In the genomic region with DNA sequence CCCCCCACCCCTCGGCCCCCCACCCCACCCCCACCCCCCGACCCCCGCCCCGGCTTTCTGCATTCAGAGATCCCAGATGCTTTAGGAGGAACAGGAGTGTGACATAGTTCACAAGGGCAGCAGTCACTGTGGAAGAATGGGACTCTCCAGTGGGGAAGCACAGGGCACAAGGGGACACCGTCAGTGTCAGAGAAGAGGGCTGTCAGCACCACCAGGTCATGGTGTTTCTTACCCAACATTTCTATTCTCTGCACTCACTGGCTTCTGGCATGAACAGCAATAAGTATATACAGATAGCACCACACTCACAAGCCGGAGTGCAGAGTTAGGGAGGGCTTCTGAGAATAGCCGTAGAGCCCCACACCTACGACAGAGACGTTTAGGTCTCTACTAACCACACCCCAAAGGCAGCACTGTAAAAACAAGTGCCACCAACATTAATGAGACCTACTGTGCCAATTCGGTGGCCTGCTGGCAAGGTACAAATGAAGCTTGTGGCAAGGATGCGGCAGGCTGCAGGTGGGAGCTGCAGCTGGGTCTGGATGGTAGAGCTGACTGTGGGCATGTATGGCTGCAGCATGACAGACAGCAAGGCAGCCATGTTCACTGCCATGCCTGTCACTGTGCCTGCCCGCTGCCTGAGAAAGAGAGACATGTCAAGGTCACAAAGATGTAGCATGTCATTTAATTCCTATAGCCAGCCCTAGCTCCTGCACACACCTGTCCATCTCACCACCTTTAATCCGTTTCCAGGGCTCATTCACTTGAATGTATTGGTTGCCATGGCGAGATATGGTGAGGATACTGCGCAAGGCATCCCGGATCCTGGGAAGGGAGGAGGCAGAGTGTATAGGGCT, we compare ENCODE assay signal across 24 mouse cellular contexts. TPM values are rescaled to one million over a fixed set of nuclear protein-coding genes. Genes with fewer than 3 reads are reported as not detected.
A peak's percentile ranks its signal among the peaks of the same experiment; 100 is the strongest.
DNase-seq lines count a peak whose midpoint lies in the region; ATAC-seq and TF ChIP-seq lines count a peak whose summit lies in the region.
"Had no signal": no experiment of that assay in that cellular context is flagged by ENCODE, and none has a peak within 500 bp of the region (broad histone marks: within the 10 kb centered on the region; RNA-seq: fewer than 3 reads in every experiment).

No protein-coding gene starts in this region.

- 65% methylated on average over 16 of the region's 16 CpGs for WGBS in heart, adult 2 months
- WGBS in heart, embryonic 16.5 days: 64% methylated on average over 16 of the region's 16 CpGs

- intact Hi-C loops in heart, adult 2 months (cut with DNase I): no loop called here

- no peaks in the 10 kb centered on the region for H3K9me3 ChIP-seq in heart, embryonic 16.5 days (replicated peaks; ENCODE audit: control insufficient read depth, low read length)
- no peaks in the 10 kb centered on the region for H3K9me3 ChIP-seq in MEL (replicated peaks; ENCODE audit: insufficient read depth, low read length)
- H3K9me3 ChIP-seq: hindbrain, embryonic 13.5 days; limb, embryonic 10.5 days; midbrain, embryonic 10.5 days; neural tube, embryonic 12.5 days had no signal

- peak; percentile 21 for TF ChIP-seq POLR2A in heart, adult 2 months (IDR thresholded peaks at IDR 0.05; ENCODE audit: insufficient read depth, low read depth, low read length)
- TF ChIP-seq POLR2A in MEL (IDR thresholded peaks at IDR 0.05; ENCODE audit: control insufficient read depth in 1 of 2, insufficient read depth in 1 of 2, low read depth in 1 of 2, low read length in 2 of 2, poor library complexity in 1 of 2): peak; percentile 53 to 62; a peak in 3 of 4 replicates
- peak; percentile 61 for TF ChIP-seq POLR2A in embryonic fibroblast, embryonic 13.5 days (IDR thresholded peaks at IDR 0.05; ENCODE audit: low read depth, low read length)

- 0 out of 2 replicates have a peak, but pooled peaks have one; percentile 31 for TF ChIP-seq EP300 in heart, adult 2 months (IDR thresholded peaks at IDR 0.05; ENCODE audit: insufficient read depth, low read depth, low read length)
- TF ChIP-seq EP300 in MEL (IDR thresholded peaks at IDR 0.05; ENCODE audit: low read depth in 1 of 2, low read length in 2 of 2): no peak

- no peak for TF ChIP-seq CTCF in heart, adult 2 months (IDR thresholded peaks at IDR 0.05)
- TF ChIP-seq CTCF in MEL (IDR thresholded peaks at IDR 0.05 in 2 of 3, conservative IDR thresholded peaks at IDR 0.05 in 1 of 3; ENCODE audit: control insufficient read depth in 1 of 3, insufficient read depth in 1 of 3, low read depth in 2 of 3, low read length in 3 of 3, poor library complexity in 1 of 3, severe bottlenecking in 1 of 3): no peak
- no peak for TF ChIP-seq CTCF in embryonic fibroblast, embryonic 13.5 days (IDR thresholded peaks at IDR 0.05; ENCODE audit: borderline replicate concordance, insufficient read depth, low read length)

- H3K36me3 ChIP-seq in heart, adult 2 months (ENCODE audit: control insufficient read depth, insufficient read depth, low read length): peaks cover 26% of the 10 kb centered on the region
- peaks cover 67% of the 10 kb centered on the region for H3K36me3 ChIP-seq in heart, embryonic 16.5 days (ENCODE audit: control insufficient read depth, insufficient read depth)
- H3K36me3 ChIP-seq in MEL (ENCODE audit: control insufficient read depth in 1 of 2, insufficient read depth in 2 of 2, low read length in 2 of 2): peaks cover 14 to 33% of the 10 kb centered on the region in 2 experiments

- TF ChIP-seq RAD21 in MEL (IDR thresholded peaks at IDR 0.05; ENCODE audit: low read depth, low read length): no peak

- H3K79me2 ChIP-seq in heart, adult 2 months (replicated peaks; ENCODE audit: control insufficient read depth, insufficient read depth, low read length): no peaks in the 10 kb centered on the region
- H3K79me2 ChIP-seq in MEL (ENCODE audit: control insufficient read depth, insufficient read depth, low read length, poor library complexity): peaks cover 14% of the 10 kb centered on the region

- no peak overlapping the region for H3K4me3 ChIP-seq in heart, adult 2 months
- H3K4me3 ChIP-seq in heart, embryonic 16.5 days (ENCODE audit: low read length): no peak overlapping the region
- H3K4me3 ChIP-seq in MEL (ENCODE audit: control insufficient read depth in 1 of 2, insufficient read depth in 1 of 2, low read depth in 2 of 2, low read length in 2 of 2): no peak overlapping the region
- H3K4me3 ChIP-seq in embryonic fibroblast, embryonic 13.5 days (ENCODE audit: insufficient read depth, low read length): no peak overlapping the region
- H3K4me3 ChIP-seq: erythroblast, embryonic 14.5 days; gastrocnemius, adult 2 months; hindbrain, embryonic 13.5 days; limb, embryonic 10.5 days; midbrain, embryonic 10.5 days; neural tube, embryonic 12.5 days had no signal

- no peaks in the 10 kb centered on the region for H3K27me3 ChIP-seq in heart, adult 2 months (ENCODE audit: control insufficient read depth, insufficient read depth, low read length)
- no peaks in the 10 kb centered on the region for H3K27me3 ChIP-seq in heart, embryonic 16.5 days (ENCODE audit: control insufficient read depth, insufficient read depth, low read length)
- no peaks in the 10 kb centered on the region for H3K27me3 ChIP-seq in MEL (ENCODE audit: control insufficient read depth in 1 of 2, insufficient read depth in 2 of 2, low read length in 2 of 2)
- H3K27me3 ChIP-seq: hindbrain, embryonic 13.5 days; neural tube, embryonic 12.5 days; Patski had no signal

- peaks cover 10% of the 10 kb centered on the region for H3K4me1 ChIP-seq in heart, adult 2 months (ENCODE audit: control insufficient read depth, insufficient read depth, low read length)
- H3K4me1 ChIP-seq in heart, embryonic 16.5 days (ENCODE audit: control insufficient read depth, insufficient read depth, low read length): peaks cover 27% of the 10 kb centered on the region
- H3K4me1 ChIP-seq in MEL (ENCODE audit: control insufficient read depth in 1 of 2, insufficient read depth in 2 of 2, low read length in 2 of 2): peaks cover 0 to 13% of the 10 kb centered on the region in 2 experiments; a peak in 2 of 4 replicates
- H3K4me1 ChIP-seq in embryonic fibroblast, embryonic 13.5 days (ENCODE audit: control insufficient read depth, insufficient read depth, low read length): peaks cover 3% of the 10 kb centered on the region; the same call in 1 of the 2 replicates

- H3K9ac ChIP-seq in heart, adult 2 months (ENCODE audit: low read depth, low read length): no peak overlapping the region
- H3K9ac ChIP-seq in heart, embryonic 16.5 days (ENCODE audit: low read length): no peak overlapping the region
- no peak overlapping the region for H3K9ac ChIP-seq in MEL (ENCODE audit: control insufficient read depth, low read depth, low read length, poor library complexity, severe bottlenecking)
- H3K9ac ChIP-seq: hindbrain, embryonic 13.5 days; neural tube, embryonic 12.5 days had no signal

- H3K27ac ChIP-seq in heart, adult 2 months: no peak overlapping the region
- H3K27ac ChIP-seq in heart, embryonic 16.5 days (ENCODE audit: low read length): peak overlapping the region; percentile 51
- H3K27ac ChIP-seq in MEL (ENCODE audit: control insufficient read depth, low read depth, low read length): no peak overlapping the region
- H3K27ac ChIP-seq in embryonic fibroblast, embryonic 13.5 days (ENCODE audit: insufficient read depth, low read length): no peak overlapping the region
- H3K27ac ChIP-seq: gastrocnemius, adult 2 months; hindbrain, embryonic 13.5 days; limb, embryonic 10.5 days; midbrain, embryonic 10.5 days; neural tube, embryonic 12.5 days had no signal

- no peak for DNase-seq in heart, adult 2 months
- no peak for DNase-seq in heart, postnatal 4 days
- DNase-seq in heart, adult 18-20 months: no peak
- DNase-seq in MEL (ENCODE audit: low read depth, low spot score): no peak
- DNase-seq in cerebellum, adult 9-10 months: no peak
- DNase-seq: adrenal gland, postnatal 14 days; cerebellum, adult 11-12 months; cerebellum, postnatal 36 days; gastrocnemius, adult 2 months; kidney, adult 2 months; kidney, postnatal 14 days; lung, adult 2 months; right cerebral cortex, postnatal 4 days; thymus, adult 2 months had no signal

- H3K4me2 ChIP-seq in heart, embryonic 16.5 days (ENCODE audit: low read depth, low read length): no peak overlapping the region
- H3K4me2 ChIP-seq: hindbrain, embryonic 13.5 days; neural tube, embryonic 12.5 days had no signal

- ATAC-seq in heart, embryonic 16.5 days (replicated peaks; ENCODE audit: extremely low read depth, insufficient read depth, low FRiP score): peak; percentile 40
- ATAC-seq: forebrain, embryonic 16.5 days; inflammation-experienced regulatory T-cells, adult 6 months had no signal

RNA-seq across cellular contexts. Expression of gene Mbd6, which starts 8.4 kb away (rescaled TPM):
- total RNA-seq in heart, adult 2 months (2021): 10 to 100 TPM; 19.2 to 20.4 TPM
- 15.8 and 22.3 TPM in 2 replicates for polyA plus RNA-seq in heart, adult 2 months (2012; rRNA removed)
- 10 to 100 TPM; 41.7 to 43.2 TPM for total RNA-seq in heart, postnatal 4 days (2021)
- polyA plus RNA-seq in heart, embryonic 16.5 days (2015; fragmentation: Nextera tagmentation; extraction: Ambion mirVana): 11.4 and 11.7 TPM in 2 replicates
- 10 to 100 TPM; 16.7 to 20.2 TPM for total RNA-seq in heart, adult 18-20 months (2021)
- total RNA-seq in MEL (2012; rRNA removed): 4.2 and 5.0 TPM in 2 replicates
- 10 to 100 TPM in 1 of 2 experiments, not detected in 1; 44.8 TPM for polyA plus RNA-seq in MEL (2012; ENCODE audit: insufficient read depth in 1 of 2, insufficient read length in 2 of 2, low read depth in 1 of 2, low replicate concordance in 2 of 2, missing spikeins in 1 of 2)
- 26.4 and 27.2 TPM in 2 replicates for polyA plus RNA-seq in embryonic fibroblast, embryonic 13.5 days (2011; ENCODE audit: insufficient read length, low read depth, missing spikeins)

RNA-seq across cellular contexts. Expression of gene Mars, which starts 14.3 kb away (rescaled TPM):
- 10 to 100 TPM; 42.6 to 47.7 TPM for total RNA-seq in heart, adult 2 months (2021)
- 36.6 and 51.3 TPM in 2 replicates for polyA plus RNA-seq in heart, adult 2 months (2012; rRNA removed)
- total RNA-seq in heart, postnatal 4 days (2021): 10 to 100 TPM; 49.6 to 50.1 TPM
- polyA plus RNA-seq in heart, embryonic 16.5 days (2015; fragmentation: Nextera tagmentation; extraction: Ambion mirVana): 80.4 and 81.2 TPM in 2 replicates
- 10 to 100 TPM; 43.7 to 44.8 TPM for total RNA-seq in heart, adult 18-20 months (2021)
- total RNA-seq in MEL (2012; rRNA removed): 147 and 162 TPM in 2 replicates
- 100 to 1,000 TPM in 1 of 2 experiments, not detected in 1; 195 TPM for polyA plus RNA-seq in MEL (2012; ENCODE audit: insufficient read depth in 1 of 2, insufficient read length in 2 of 2, low read depth in 1 of 2, low replicate concordance in 2 of 2, missing spikeins in 1 of 2)
- polyA plus RNA-seq in embryonic fibroblast, embryonic 13.5 days (2011; ENCODE audit: insufficient read length, low read depth, missing spikeins): 105 and 110 TPM in 2 replicates

RNA-seq across cellular contexts. Expression of gene Arhgap9, which starts 24.5 kb away (rescaled TPM):
- 1 to 10 TPM; 2.3 to 2.4 TPM for total RNA-seq in heart, adult 2 months (2021)
- 2.5 and 4.8 TPM in 2 replicates for polyA plus RNA-seq in heart, adult 2 months (2012; rRNA removed)
- total RNA-seq in heart, postnatal 4 days (2021): 1 to 10 TPM; 2.0 to 2.9 TPM
- 7.5 and 15.9 TPM in 2 replicates for polyA plus RNA-seq in heart, embryonic 16.5 days (2015; fragmentation: Nextera tagmentation; extraction: Ambion mirVana)
- 1 to 10 TPM; 4.0 to 5.4 TPM for total RNA-seq in heart, adult 18-20 months (2021)
- total RNA-seq in MEL (2012; rRNA removed): 24.4 and 27.7 TPM in 2 replicates
- 10 to 100 TPM in 1 of 2 experiments, not detected in 1; 41.1 TPM for polyA plus RNA-seq in MEL (2012; ENCODE audit: insufficient read depth in 1 of 2, insufficient read length in 2 of 2, low read depth in 1 of 2, low replicate concordance in 2 of 2, missing spikeins in 1 of 2)
- 0.18 TPM in 1 of 2 replicates, not detected in the other for polyA plus RNA-seq in embryonic fibroblast, embryonic 13.5 days (2011; ENCODE audit: insufficient read length, low read depth, missing spikeins)
- polyA plus RNA-seq: Patski had no signal

RNA-seq across cellular contexts. Expression of gene Dctn2, which starts 31.1 kb away (rescaled TPM):
- 100 to 1,000 TPM; 123 to 135 TPM for total RNA-seq in heart, adult 2 months (2021)
- polyA plus RNA-seq in heart, adult 2 months (2012; rRNA removed): 139 and 167 TPM in 2 replicates
- 100 to 1,000 TPM; 151 to 159 TPM for total RNA-seq in heart, postnatal 4 days (2021)
- polyA plus RNA-seq in heart, embryonic 16.5 days (2015; fragmentation: Nextera tagmentation; extraction: Ambion mirVana): 148 and 152 TPM in 2 replicates
- total RNA-seq in heart, adult 18-20 months (2021): 100 to 1,000 TPM; 139 to 146 TPM
- 223 and 240 TPM in 2 replicates for total RNA-seq in MEL (2012; rRNA removed)
- polyA plus RNA-seq in MEL (2012; ENCODE audit: insufficient read depth in 1 of 2, insufficient read length in 2 of 2, low read depth in 1 of 2, low replicate concordance in 2 of 2, missing spikeins in 1 of 2): 100 to 1,000 TPM in 1 of 2 experiments, not detected in 1; 297 TPM
- polyA plus RNA-seq in embryonic fibroblast, embryonic 13.5 days (2011; ENCODE audit: insufficient read length, low read depth, missing spikeins): 149 and 162 TPM in 2 replicates

RNA-seq across cellular contexts. Expression of gene Kif5a, which starts 34.1 kb away (rescaled TPM):
- under 1 TPM; 0.34 to 0.45 TPM for total RNA-seq in heart, adult 2 months (2021)
- 1.3 and 2.2 TPM in 2 replicates for polyA plus RNA-seq in heart, adult 2 months (2012; rRNA removed)
- 1 to 10 TPM in 1 of 2 experiments, under 1 TPM in 1; 0.70 to 1.2 TPM for total RNA-seq in heart, postnatal 4 days (2021)
- polyA plus RNA-seq in heart, embryonic 16.5 days (2015; fragmentation: Nextera tagmentation; extraction: Ambion mirVana): 0.36 and 0.70 TPM in 2 replicates
- total RNA-seq in heart, adult 18-20 months (2021): under 1 TPM; 0.41 to 0.89 TPM
- 0.42 and 0.52 TPM in 2 replicates for total RNA-seq in MEL (2012; rRNA removed)
- polyA plus RNA-seq in MEL (2012; ENCODE audit: insufficient read depth in 1 of 2, insufficient read length in 2 of 2, low read depth in 1 of 2, low replicate concordance in 2 of 2, missing spikeins in 1 of 2): 1 to 10 TPM in 1 of 2 experiments, not detected in 1; 1.3 TPM
- polyA plus RNA-seq in embryonic fibroblast, embryonic 13.5 days (2011; ENCODE audit: insufficient read length, low read depth, missing spikeins): 0.80 and 1.6 TPM in 2 replicates
